Mouse (Mus musculus) intestine, embryonic 16.5 days (tissue): Measurements from ENCODE around the gene Fbf1. TPM values are rescaled to one million over a fixed set of nuclear protein-coding genes. Genes with fewer than 3 reads are reported as not detected.

ENCODE experiments used
- ATAC-seq: fragments of 200-750 bp; cut with Nextera tagmentation; 2 replicates; pipeline ENCODE4 v1.8.0; 2017; ENCODE audit warnings: moderate TSS enrichment, moderate library complexity
- H3K27ac ChIP-seq: fragments of 300-500 bp; sonication (generic); 2 replicates; pipeline ENCODE4 v1.5.1; 2014; ENCODE audit warnings: mild to moderate bottlenecking, low read length
- H3K27me3 ChIP-seq: fragments of 300-500 bp; sonication (generic); replicated peaks from 2 replicates; pipeline ENCODE4 v1.6.1; 2014; ENCODE audit warnings: low read length, control low read depth, mixed read lengths; ENCODE audit not compliant: control insufficient read depth, insufficient read depth
- H3K36me3 ChIP-seq: fragments of 300-500 bp; sonication (generic); 2 replicates; pipeline ENCODE4 v1.6.1; 2014; ENCODE audit warnings: low read length, control low read depth; ENCODE audit not compliant: control insufficient read depth, insufficient read depth
- H3K4me1 ChIP-seq: fragments of 300-500 bp; sonication (generic); 2 replicates; pipeline ENCODE4 v1.6.1; 2014; ENCODE audit warnings: low read length, control low read depth, mixed read lengths; ENCODE audit not compliant: control insufficient read depth, insufficient read depth
- H3K4me2 ChIP-seq: fragments of 300-500 bp; sonication (generic); 2 replicates; pipeline ENCODE4 v1.6.1; 2014; ENCODE audit warnings: low read depth, low read length, control low read depth
- H3K4me3 ChIP-seq: fragments of 300-500 bp; sonication (generic); 2 replicates; pipeline ENCODE4 v1.5.1; 2014; ENCODE audit warnings: mild to moderate bottlenecking, low read length
- H3K9ac ChIP-seq: fragments of 300-500 bp; sonication (generic); 2 replicates; pipeline ENCODE4 v1.6.1; 2014; ENCODE audit warnings: low read depth, low read length
- H3K9me3 ChIP-seq: fragments of 300-500 bp; sonication (generic); 2 replicates; pipeline ENCODE4 v1.6.1; 2016; ENCODE audit warnings: low read length, control low read depth; ENCODE audit not compliant: control insufficient read depth
- WGBS: fragments of 180-500 bp; shearing (Covaris S2); extraction: QIAGEN DNeasy Blood & Tissue Kit; methylation state at CpG from one replicate; pipeline ENCODE4 v1.1.7; 2014; 5-methylcytosine and 5-hydroxymethylcytosine counted together
- polyA plus RNA-seq: library from polyadenylated mRNA; unstranded; fragments of >200 nt; fragmentation: Nextera tagmentation; extraction: Ambion mirVana; gene quantifications from 2 replicates; pipeline ENCODE4 v1.2.1, GENCODE M21; 2015

The Fbf1 gene
- 15.4 and 16.9 TPM in 2 replicates for polyA plus RNA-seq

- H3K36me3 ChIP-seq, result 0 out of 2 replicates have a peak, but pooled peaks cover 2% of the 10 kb centered on the region
- no peaks in the 10 kb centered on the region for H3K9me3 ChIP-seq
- WGBS, result under 1% methylated on average over 40 of the region's 40 CpGs
- H3K4me1 ChIP-seq, result peaks cover 7% of the 10 kb centered on the region
- peak within 1 kb of the TSS; percentile 85 for H3K4me2 ChIP-seq
- H3K4me3 ChIP-seq, result peak within 1 kb of the TSS; percentile 83
- peak; percentile 98 for ATAC-seq
- H3K9ac ChIP-seq, result peak within 1 kb of the TSS; percentile 85
- peak within 1 kb of the TSS; percentile 95 for H3K27ac ChIP-seq
- no peaks in the 10 kb centered on the region for H3K27me3 ChIP-seq
These were observed at the start of gene Fbf1 for GRCm38 (mm10) chr11:116167884-116168439. Fbf1 (minus strand) TSS chr11:116168166.

GRCm38 (mm10) chr11:116216549-116216948, 48.6 kb upstream of the Fbf1 start:
- Histone ChIP-seq H3K36me3 (no peaks in the 10 kb centered on the region; the same call in 1 of the 2 replicates), H3K4me3 (no peak overlapping the region), H3K9ac (no peak overlapping the region), H3K4me1 (peaks cover 26% of the 10 kb centered on the region), H3K27ac (no peak overlapping the region), H3K4me2 (no peak overlapping the region), H3K27me3 (0 out of 2 replicates have a peak, but pooled peaks cover 2% of the 10 kb centered on the region), H3K9me3 (no peaks in the 10 kb centered on the region; the same call in 1 of the 2 replicates)
- ATAC-seq, result no peak
- 76% methylated on average over 11 of the region's 11 CpGs for WGBS

GRCm38 (mm10) chr11:116215991-116216390, 48.0 kb upstream of the Fbf1 start:
- no peaks in the 10 kb centered on the region; the same call in 1 of the 2 replicates for H3K36me3 ChIP-seq
- H3K9ac ChIP-seq, result no peak overlapping the region
- no peak overlapping the region for H3K27ac ChIP-seq
- no peaks in the 10 kb centered on the region for H3K9me3 ChIP-seq
- ATAC-seq, result no peak
- no peak overlapping the region for H3K4me3 ChIP-seq
- H3K27me3 ChIP-seq, result no peaks in the 10 kb centered on the region
- WGBS, result 92% methylated on average over 6 of the region's 6 CpGs
- no peak overlapping the region for H3K4me2 ChIP-seq
- H3K4me1 ChIP-seq, result peaks cover 26% of the 10 kb centered on the region

- H3K4me3 ChIP-seq, result no peak overlapping the region
These were observed 47.2 kb upstream of the Fbf1 start for GRCm38 (mm10) chr11:116215181-116215580.

GRCm38 (mm10) chr11:116213877-116214510, 46.0 kb upstream of the Fbf1 start:
- Histone ChIP-seq H3K9ac (no peak overlapping the region), H3K36me3 (no peaks in the 10 kb centered on the region; the same call in 1 of the 2 replicates), H3K27ac (no peak overlapping the region), H3K4me3 (no peak overlapping the region), H3K27me3 (no peaks in the 10 kb centered on the region), H3K4me2 (no peak overlapping the region), H3K9me3 (no peaks in the 10 kb centered on the region), H3K4me1 (peaks cover 13% of the 10 kb centered on the region)
- WGBS, result 78% methylated on average over 13 of the region's 13 CpGs
- no peak for ATAC-seq

More at GRCm38 (mm10) chr11:116215181-116215580, 47.2 kb upstream of the Fbf1 start:
- no peak overlapping the region for H3K9ac ChIP-seq
- H3K9me3 ChIP-seq, result no peaks in the 10 kb centered on the region
- H3K36me3 ChIP-seq, result no peaks in the 10 kb centered on the region; the same call in 1 of the 2 replicates
- peaks cover 23% of the 10 kb centered on the region for H3K4me1 ChIP-seq
- no peak overlapping the region for H3K27ac ChIP-seq
- H3K27me3 ChIP-seq, result no peaks in the 10 kb centered on the region
- ATAC-seq, result no peak
- no peak overlapping the region for H3K4me2 ChIP-seq
- WGBS, result 85% methylated on average over 7 of the region's 7 CpGs

- 88% methylated on average over 6 of the region's 6 CpGs for WGBS
- Histone ChIP-seq H3K36me3 (no peaks in the 10 kb centered on the region; the same call in 1 of the 2 replicates), H3K4me1 (peaks cover 6% of the 10 kb centered on the region), H3K4me2 (no peak overlapping the region), H3K27me3 (no peaks in the 10 kb centered on the region), H3K9ac (no peak overlapping the region), H3K27ac (no peak overlapping the region), H3K4me3 (no peak overlapping the region), H3K9me3 (no peaks in the 10 kb centered on the region)
- ATAC-seq, result no peak
These were observed 44.9 kb upstream of the Fbf1 start for GRCm38 (mm10) chr11:116212847-116213246.

- peak; percentile 97 for ATAC-seq
- 0 out of 2 replicates have a peak, but pooled peaks cover 3% of the 10 kb centered on the region for H3K9me3 ChIP-seq
- peaks cover 4% of the 10 kb centered on the region; the same call in 1 of the 2 replicates for H3K36me3 ChIP-seq
- peak overlapping the region; percentile 39 for H3K4me3 ChIP-seq
- H3K4me1 ChIP-seq, result peaks cover 6% of the 10 kb centered on the region; the same call in 1 of the 2 replicates
- peak overlapping the region; percentile 95 for H3K27ac ChIP-seq
- peak overlapping the region; percentile 50 for H3K4me2 ChIP-seq
- no peaks in the 10 kb centered on the region for H3K27me3 ChIP-seq
- WGBS, result 47% methylated on average over 5 of the region's 5 CpGs
- peak overlapping the region; percentile 62 for H3K9ac ChIP-seq
These were observed 42.7 kb upstream of the Fbf1 start for GRCm38 (mm10) chr11:116210696-116211095.

GRCm38 (mm10) chr11:116209257-116209656, 41.3 kb upstream of the Fbf1 start:
- H3K9me3 ChIP-seq, result 0 out of 2 replicates have a peak, but pooled peaks cover 3% of the 10 kb centered on the region
- no peak overlapping the region for H3K9ac ChIP-seq
- H3K4me1 ChIP-seq, result peaks cover 6% of the 10 kb centered on the region; the same call in 1 of the 2 replicates
- H3K4me3 ChIP-seq, result no peak overlapping the region
- H3K27me3 ChIP-seq, result no peaks in the 10 kb centered on the region
- H3K27ac ChIP-seq, result peak overlapping the region; percentile 54; the same call in 1 of the 2 replicates
- no peak overlapping the region for H3K4me2 ChIP-seq
- ATAC-seq, result no peak
- WGBS, result 77% methylated on average over 8 of the region's 8 CpGs
- H3K36me3 ChIP-seq, result peaks cover 4% of the 10 kb centered on the region; the same call in 1 of the 2 replicates

GRCm38 (mm10) chr11:116208660-116209059, 40.7 kb upstream of the Fbf1 start:
- WGBS, result 87% methylated on average over 3 of the region's 3 CpGs
- no peak overlapping the region for H3K27ac ChIP-seq

More at GRCm38 (mm10) chr11:116208660-116209059, 40.7 kb upstream of the Fbf1 start:
- Histone ChIP-seq H3K36me3 (peaks cover 4% of the 10 kb centered on the region; the same call in 1 of the 2 replicates), H3K27me3 (no peaks in the 10 kb centered on the region), H3K4me3 (no peak overlapping the region), H3K9ac (no peak overlapping the region), H3K9me3 (0 out of 2 replicates have a peak, but pooled peaks cover 3% of the 10 kb centered on the region), H3K4me2 (no peak overlapping the region), H3K4me1 (peaks cover 6% of the 10 kb centered on the region; the same call in 1 of the 2 replicates)
- ATAC-seq, result no peak
